Mouse (Mus musculus) midbrain, embryonic 11.5 days (tissue): ENCODE data around the gene Tfb1m. TPM values are rescaled to one million over a fixed set of nuclear protein-coding genes. Genes with fewer than 3 reads are reported as not detected.

Experiments used
- ATAC-seq: fragments of 200-750 bp; cut with Nextera tagmentation; 2 replicates; pipeline ENCODE4 v1.8.0; 2017; ENCODE audit warnings: moderate TSS enrichment, moderate library complexity; ENCODE audit not compliant: low FRiP score
- DNase-seq: peaks from one replicate; pipeline ENCODE4 v3.0.0; 2015; ENCODE audit warnings: low spot score; ENCODE audit errors: missing footprints
- H3K27ac ChIP-seq: fragments of 300-500 bp; sonication (generic); 2 replicates; pipeline ENCODE4 v1.5.1; 2014; ENCODE audit warnings: low read depth, low read length
- H3K27me3 ChIP-seq: fragments of 300-500 bp; sonication (generic); 2 replicates; pipeline ENCODE4 v1.6.1; 2014; ENCODE audit warnings: mild to moderate bottlenecking, low read length, moderate library complexity, mixed read lengths; ENCODE audit not compliant: control insufficient read depth, insufficient read depth
- H3K36me3 ChIP-seq: fragments of 300-500 bp; sonication (generic); 2 replicates; pipeline ENCODE4 v1.6.1; 2014; ENCODE audit warnings: mild to moderate bottlenecking, low read length, moderate library complexity, mixed read lengths; ENCODE audit not compliant: control insufficient read depth, insufficient read depth
- H3K4me1 ChIP-seq: fragments of 300-500 bp; sonication (generic); 2 replicates; pipeline ENCODE4 v1.6.1; 2014; ENCODE audit warnings: low read length; ENCODE audit not compliant: control insufficient read depth, insufficient read depth
- H3K4me2 ChIP-seq: fragments of 300-500 bp; sonication (generic); 2 replicates; pipeline ENCODE4 v1.6.1; 2014; ENCODE audit warnings: mild to moderate bottlenecking, moderate library complexity
- H3K4me3 ChIP-seq: fragments of 300-500 bp; sonication (generic); 2 replicates; pipeline ENCODE4 v1.5.1; 2014; ENCODE audit warnings: low read depth, low read length
- H3K9ac ChIP-seq: fragments of 300-500 bp; sonication (generic); 2 replicates; pipeline ENCODE4 v1.6.1; 2014; ENCODE audit warnings: low read length
- H3K9me3 ChIP-seq: fragments of 300-500 bp; sonication (generic); 2 replicates; pipeline ENCODE4 v1.6.1; 2016; ENCODE audit warnings: low read length; ENCODE audit not compliant: control insufficient read depth
- WGBS: fragments of 180-500 bp; shearing (Covaris S2); extraction: QIAGEN DNeasy Blood & Tissue Kit; methylation state at CpG from one replicate; pipeline ENCODE4 v1.1.7; 2014; 5-methylcytosine and 5-hydroxymethylcytosine counted together
- polyA plus RNA-seq: library from polyadenylated mRNA; unstranded; fragments of >200 nt; fragmentation: Nextera tagmentation; extraction: Ambion mirVana; gene quantifications from 2 replicates; pipeline ENCODE4 v1.2.1, GENCODE M21; 2014

Tfb1m gene
- polyA plus RNA-seq, 1 experiment from 2014 or later, result 22.3 TPM

- no peak overlapping the region for H3K27ac ChIP-seq
- no peaks in the 10 kb centered on the region for H3K36me3 ChIP-seq
- H3K9ac ChIP-seq, result no peak overlapping the region
- H3K4me3 ChIP-seq, result no peak overlapping the region
- H3K9me3 ChIP-seq, result no peaks in the 10 kb centered on the region
- no peak for ATAC-seq
- 93% methylated on average over 6 of the region's 6 CpGs for WGBS
- H3K4me2 ChIP-seq, result no peak overlapping the region
- H3K4me1 ChIP-seq, result no peaks in the 10 kb centered on the region
- no peaks in the 10 kb centered on the region for H3K27me3 ChIP-seq
- no peak for DNase-seq
These were observed 29.6 kb downstream of the Tfb1m start for GRCm38 (mm10) chr17:3527841-3528471.

GRCm38 (mm10) chr17:3520344-3520743 is 37.2 kb downstream of the Tfb1m start:
- Histone ChIP-seq H3K4me1 (no peaks in the 10 kb centered on the region), H3K4me3 (no peak overlapping the region), H3K9ac (no peak overlapping the region), H3K36me3 (no peaks in the 10 kb centered on the region), H3K9me3 (no peaks in the 10 kb centered on the region), H3K4me2 (no peak overlapping the region), H3K27ac (no peak overlapping the region), H3K27me3 (no peaks in the 10 kb centered on the region)
- 89% methylated on average over 5 of the region's 5 CpGs for WGBS
- ATAC-seq (no peak), DNase-seq (no peak)

- no peak overlapping the region for H3K9ac ChIP-seq
- ATAC-seq (no peak), DNase-seq (no peak)
- no peak overlapping the region for H3K4me2 ChIP-seq
- H3K9me3 ChIP-seq, result no peaks in the 10 kb centered on the region
- H3K4me3 ChIP-seq, result no peak overlapping the region
- no peaks in the 10 kb centered on the region for H3K27me3 ChIP-seq
- 40% methylated on average over 9 of the region's 9 CpGs for WGBS
- no peaks in the 10 kb centered on the region for H3K4me1 ChIP-seq
- H3K36me3 ChIP-seq, result no peaks in the 10 kb centered on the region
- H3K27ac ChIP-seq, result no peak overlapping the region
These were observed 41.2 kb downstream of the Tfb1m start for GRCm38 (mm10) chr17:3516406-3516805.

GRCm38 (mm10) chr17:3515851-3516250 is 41.7 kb downstream of the Tfb1m start:
- Histone ChIP-seq H3K27ac (no peak overlapping the region), H3K36me3 (no peaks in the 10 kb centered on the region), H3K4me2 (no peak overlapping the region), H3K4me1 (no peaks in the 10 kb centered on the region), H3K9ac (no peak overlapping the region), H3K4me3 (no peak overlapping the region), H3K9me3 (no peaks in the 10 kb centered on the region), H3K27me3 (no peaks in the 10 kb centered on the region)
- DNase-seq (no peak), ATAC-seq (no peak)
- WGBS, result 91% methylated on average over 8 of the region's 8 CpGs

- Histone ChIP-seq H3K36me3 (no peaks in the 10 kb centered on the region), H3K9ac (no peak overlapping the region), H3K27ac (no peak overlapping the region), H3K4me3 (no peak overlapping the region), H3K9me3 (no peaks in the 10 kb centered on the region), H3K4me1 (no peaks in the 10 kb centered on the region), H3K4me2 (no peak overlapping the region), H3K27me3 (no peaks in the 10 kb centered on the region)
- DNase-seq, result no peak
- no peak for ATAC-seq
- 87% methylated on average over 5 of the region's 5 CpGs for WGBS
These were observed 43.3 kb downstream of the Tfb1m start for GRCm38 (mm10) chr17:3514316-3514715.

- Histone ChIP-seq H3K27ac (no peak overlapping the region), H3K4me2 (no peak overlapping the region), H3K27me3 (no peaks in the 10 kb centered on the region), H3K36me3 (no peaks in the 10 kb centered on the region), H3K4me3 (no peak overlapping the region), H3K4me1 (no peaks in the 10 kb centered on the region), H3K9me3 (no peaks in the 10 kb centered on the region), H3K9ac (no peak overlapping the region)
- DNase-seq (peak; percentile 90), ATAC-seq (peak; percentile 76; the same call in 1 of the 2 replicates)
- 28% methylated on average over 1 of the region's 1 CpGs for WGBS
These were observed 47.7 kb downstream of the Tfb1m start for GRCm38 (mm10) chr17:3509841-3510240.

GRCm38 (mm10) chr17:3506508-3506907 is 51.1 kb downstream of the Tfb1m start:
- no peaks in the 10 kb centered on the region for H3K36me3 ChIP-seq
- H3K9me3 ChIP-seq, result no peaks in the 10 kb centered on the region
- H3K9ac ChIP-seq, result no peak overlapping the region
- H3K27ac ChIP-seq, result no peak overlapping the region
- no peak for DNase-seq
- H3K4me3 ChIP-seq, result no peak overlapping the region
- no peak overlapping the region for H3K4me2 ChIP-seq
- WGBS, result 94% methylated on average over 8 of the region's 8 CpGs
- no peak for ATAC-seq
- H3K27me3 ChIP-seq, result no peaks in the 10 kb centered on the region
- no peaks in the 10 kb centered on the region for H3K4me1 ChIP-seq

GRCm38 (mm10) chr17:3505711-3506110 is 51.9 kb downstream of the Tfb1m start:
- Histone ChIP-seq H3K4me2 (no peak overlapping the region), H3K9ac (no peak overlapping the region), H3K36me3 (no peaks in the 10 kb centered on the region), H3K9me3 (no peaks in the 10 kb centered on the region), H3K27me3 (no peaks in the 10 kb centered on the region), H3K4me3 (no peak overlapping the region), H3K27ac (no peak overlapping the region), H3K4me1 (no peaks in the 10 kb centered on the region)
- no peak for ATAC-seq
- 70% methylated on average over 1 of the region's 1 CpGs for WGBS
- no peak for DNase-seq

GRCm38 (mm10) chr17:3500936-3501335 is 56.6 kb downstream of the Tfb1m start:
- Histone ChIP-seq H3K27me3 (no peaks in the 10 kb centered on the region), H3K4me3 (no peak overlapping the region), H3K27ac (no peak overlapping the region), H3K9ac (no peak overlapping the region), H3K4me1 (no peaks in the 10 kb centered on the region), H3K4me2 (no peak overlapping the region), H3K9me3 (no peaks in the 10 kb centered on the region), H3K36me3 (no peaks in the 10 kb centered on the region)
- ATAC-seq, result no peak
- DNase-seq, result no peak
- WGBS, result 84% methylated on average over 4 of the region's 4 CpGs
